Mouse (Mus musculus) liver, postnatal 0 days (tissue): ENCODE measurements at regions not wholly inside any gene's neighbourhood (a gene's known extent, or its start where the extent isn't known, plus 50 kb on each side); places are given as distances from the start of the nearest gene placed in this dataset.

Experiments used
- CTCF ChIP-seq: sonication (generic); IDR thresholded peaks from 2 replicates; pipeline ENCODE4 v1.5.1; 2016; ENCODE audit warnings: antibody characterized with exemption, low read depth
- EP300 ChIP-seq: IDR thresholded peaks from 2 replicates; pipeline ENCODE4 v1.6.1; 2016; ENCODE audit warnings: antibody characterized with exemption, low read depth, mild to moderate bottlenecking

DNA sequence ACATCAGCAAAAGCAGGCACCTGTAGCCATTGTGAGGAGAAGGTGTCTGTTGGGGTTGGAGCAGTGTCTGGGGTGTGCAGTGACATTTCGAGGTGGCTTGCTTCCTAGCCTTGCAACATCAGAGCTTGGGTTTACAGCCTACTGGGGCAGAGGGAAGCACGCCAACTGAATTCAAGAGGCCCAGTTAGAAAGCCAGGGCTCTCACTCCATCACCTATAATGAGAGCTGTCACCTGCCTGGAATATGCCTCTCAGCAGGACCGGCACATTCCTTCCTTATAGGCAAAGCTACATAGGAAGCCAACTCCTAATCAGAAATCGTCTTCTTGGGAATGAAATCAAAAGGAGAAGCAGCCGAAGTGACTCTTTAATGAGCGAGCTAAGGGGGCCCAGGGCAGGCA lies 337.2 kb downstream of the Pmp22 start:
- TF ChIP-seq CTCF (no peak), EP300 (no peak)
